Mouse (Mus musculus): ENCODE data around the gene Zfp706. TPM values are rescaled to one million over a fixed set of nuclear protein-coding genes. Genes with fewer than 3 reads are reported as not detected.

Gene Zfp706
- total RNA-seq, 2 experiments from 2014 or later = 115 to 131 TPM

DNA sequence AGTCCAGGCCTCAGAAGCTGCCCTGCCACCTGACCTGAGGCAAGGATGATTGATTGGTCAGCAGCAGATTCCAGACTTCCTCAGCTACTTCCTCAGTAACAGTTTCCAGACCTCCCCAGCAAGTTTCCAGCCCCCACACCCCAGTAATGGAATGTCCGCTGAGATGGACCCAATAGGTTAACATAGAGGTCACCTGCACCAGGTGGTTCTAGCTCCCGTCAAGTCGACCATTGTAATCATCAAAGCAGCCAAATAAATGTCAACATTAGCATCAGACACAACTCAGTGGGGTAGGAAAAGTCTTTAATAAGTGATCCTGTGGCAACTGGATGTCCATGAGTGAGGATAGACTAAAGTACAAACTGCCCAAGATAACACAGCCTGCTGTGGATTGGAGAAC, 3.7 kb upstream of the Zfp706 start:
- no peak for DNase-seq (ENCODE audit: low spot score)

DNA sequence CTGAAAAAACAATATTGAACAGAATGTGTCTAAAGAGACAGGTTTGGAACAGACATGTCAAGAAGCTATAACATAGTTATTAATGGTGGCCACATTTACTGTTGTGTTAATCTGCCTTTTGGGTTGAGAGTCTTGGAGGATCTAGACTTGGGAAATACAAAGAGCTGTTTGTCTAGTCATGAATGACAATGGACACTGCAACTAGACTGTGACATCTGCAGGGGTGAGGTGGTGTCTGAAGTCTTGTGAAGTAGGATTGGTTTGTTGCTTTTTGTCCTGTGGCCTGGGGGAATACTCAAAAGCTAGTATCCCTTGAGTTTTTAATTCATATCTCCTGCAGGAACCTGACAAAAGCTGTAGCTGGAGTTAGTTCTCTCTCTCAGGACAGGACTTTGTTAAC, 973 bp upstream of the Zfp706 start:
- no peak for DNase-seq (ENCODE audit: low spot score)

DNA sequence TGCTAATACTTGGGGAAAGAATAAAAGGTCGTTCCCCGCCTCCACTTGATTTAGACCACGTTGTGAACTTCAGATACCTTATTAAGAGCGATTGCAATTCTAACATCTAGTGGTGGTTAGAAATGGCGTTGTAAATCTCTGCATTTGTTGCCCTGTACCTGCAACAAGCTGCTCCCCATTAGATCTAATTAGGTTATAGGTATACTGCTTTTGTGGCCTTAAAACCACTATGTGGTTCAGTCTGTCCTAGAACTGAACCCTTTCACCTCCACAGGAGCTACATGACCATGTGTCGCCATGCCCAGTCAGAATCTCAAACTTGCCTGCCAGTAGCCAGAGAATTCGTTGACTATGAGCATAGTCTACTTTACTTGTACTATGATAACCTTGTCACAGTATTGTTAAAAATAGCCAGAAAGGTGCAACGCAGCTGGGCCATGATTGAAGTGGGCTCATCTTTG, 416 bp upstream of the Zfp706 start:
- DNase-seq (ENCODE audit: low spot score) = no peak

DNA sequence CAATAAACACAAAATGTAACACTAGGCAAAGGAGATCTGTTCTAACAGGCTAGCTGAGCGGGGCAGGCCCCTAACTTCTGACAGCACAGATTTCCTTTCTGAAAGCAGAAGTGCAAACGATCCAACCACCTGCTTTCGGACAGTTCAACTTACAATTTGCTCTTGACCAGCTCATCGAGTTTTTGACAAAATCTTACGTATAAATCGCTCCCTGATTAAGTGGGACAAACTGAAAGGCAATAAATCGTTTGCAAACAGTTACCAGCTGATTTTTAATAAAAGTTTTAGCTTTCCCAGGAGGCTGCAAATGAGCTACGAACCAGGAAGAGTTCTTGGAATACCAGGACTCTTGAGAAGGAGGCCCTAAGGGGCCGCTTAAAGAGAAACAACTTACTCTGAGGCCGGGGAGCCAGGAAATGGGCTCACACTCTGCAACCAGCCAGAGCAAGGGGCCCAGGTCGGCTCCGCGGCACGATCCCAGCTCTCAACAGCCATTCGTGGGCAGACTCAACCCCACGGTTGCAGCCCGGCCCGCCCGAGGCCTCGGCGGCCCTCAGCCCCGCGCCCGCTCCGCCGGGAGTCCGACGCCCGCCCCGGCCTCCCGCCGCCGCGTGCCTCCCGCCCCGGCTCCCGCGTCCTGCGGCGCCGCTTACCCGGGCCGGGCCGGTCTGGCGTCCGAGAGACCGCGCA, 953 bp downstream of the Zfp706 start:
- DNase-seq (ENCODE audit: low spot score) = peak; percentile 53

DNA sequence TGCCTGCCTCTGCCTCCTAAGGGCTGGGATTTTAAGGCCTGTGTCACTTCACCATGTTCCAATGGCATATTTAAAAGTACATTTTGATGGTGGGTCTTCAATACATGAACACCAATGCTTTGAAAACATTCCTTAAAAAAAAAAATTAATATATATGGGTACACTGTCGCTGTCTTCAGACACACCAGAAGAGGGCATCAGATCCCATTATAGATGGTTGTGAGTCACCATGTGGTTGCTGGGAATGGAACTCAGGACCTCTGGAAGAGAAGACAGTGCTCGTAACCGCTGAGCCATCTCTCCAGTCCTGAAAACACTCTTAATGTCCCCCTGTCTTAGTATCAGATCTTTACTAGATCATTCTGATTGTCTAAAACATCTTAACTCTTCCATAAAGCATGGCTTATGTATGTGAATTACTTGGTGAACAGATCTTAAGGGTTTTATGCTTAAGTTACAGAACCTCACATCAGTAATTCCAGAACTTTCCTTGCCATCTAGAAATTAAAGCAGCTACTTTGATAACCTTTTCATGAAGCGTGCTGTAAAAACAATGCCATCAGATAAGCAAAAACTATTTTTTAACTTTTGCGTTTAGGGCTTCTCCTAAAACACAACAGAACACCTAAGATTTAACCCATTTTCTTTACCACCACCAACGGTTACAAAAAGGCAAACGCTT, 1.6 kb downstream of the Zfp706 start:
- DNase-seq (ENCODE audit: low spot score) = no peak

DNA sequence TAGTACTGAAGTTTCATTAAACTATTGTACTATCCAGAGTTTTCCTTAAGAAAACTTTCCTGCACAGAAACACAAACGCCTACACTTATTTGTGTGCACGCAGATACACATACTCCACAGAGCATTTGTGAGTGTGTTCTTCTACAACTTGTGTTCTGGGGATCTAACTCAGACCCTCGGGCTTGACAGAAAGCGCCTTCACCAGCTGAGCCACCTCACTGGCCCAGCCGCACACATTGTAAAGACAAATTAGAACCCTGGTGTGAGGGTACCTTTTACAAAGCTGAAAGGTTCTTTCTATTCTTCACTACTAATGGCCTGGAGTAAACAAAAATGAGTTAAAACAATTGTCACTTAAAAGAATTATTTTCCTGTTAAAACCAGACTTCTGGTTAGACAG, 2.7 kb downstream of the Zfp706 start:
- DNase-seq (ENCODE audit: low spot score) = no peak

DNA sequence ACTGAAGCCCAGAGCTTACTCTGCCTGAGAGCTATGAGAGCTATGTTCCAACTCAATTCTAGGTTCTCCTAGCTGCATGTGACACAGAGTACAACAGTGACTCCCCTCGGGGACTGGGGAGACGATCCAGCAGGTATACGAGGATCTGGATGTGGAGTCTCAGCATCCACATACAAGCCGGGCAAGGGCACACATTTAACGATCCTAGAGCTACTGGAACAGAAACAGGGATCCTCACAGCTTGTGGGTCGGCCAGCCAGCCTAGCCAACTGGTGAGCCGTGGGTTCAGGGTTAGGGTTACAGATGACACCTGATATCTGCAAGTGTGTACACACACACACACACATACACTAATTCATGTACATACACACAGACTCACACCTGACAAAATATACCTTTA, 5.3 kb downstream of the Zfp706 start:
- no peak for DNase-seq (ENCODE audit: low spot score)

DNA sequence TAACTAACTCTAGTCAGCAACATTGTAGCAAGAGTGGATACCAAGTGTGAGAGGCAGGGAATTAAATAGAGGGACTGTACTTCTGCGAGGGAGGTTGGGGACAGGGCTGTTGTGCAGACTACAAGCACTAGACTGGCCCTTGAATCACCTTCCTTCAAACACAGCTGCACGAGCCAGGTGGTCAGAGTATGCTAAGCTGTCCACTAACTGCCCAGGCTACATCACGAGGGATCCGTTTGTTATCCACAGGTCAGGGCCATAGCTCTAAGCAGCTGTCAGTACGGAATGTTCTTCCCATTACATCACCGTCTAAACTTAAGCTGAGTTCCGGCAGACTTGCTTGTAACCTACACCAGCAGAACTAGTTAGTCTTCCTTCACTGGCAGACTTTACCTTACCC, 8.0 kb downstream of the Zfp706 start:
- DNase-seq (ENCODE audit: low spot score) = peak; percentile 69

DNA sequence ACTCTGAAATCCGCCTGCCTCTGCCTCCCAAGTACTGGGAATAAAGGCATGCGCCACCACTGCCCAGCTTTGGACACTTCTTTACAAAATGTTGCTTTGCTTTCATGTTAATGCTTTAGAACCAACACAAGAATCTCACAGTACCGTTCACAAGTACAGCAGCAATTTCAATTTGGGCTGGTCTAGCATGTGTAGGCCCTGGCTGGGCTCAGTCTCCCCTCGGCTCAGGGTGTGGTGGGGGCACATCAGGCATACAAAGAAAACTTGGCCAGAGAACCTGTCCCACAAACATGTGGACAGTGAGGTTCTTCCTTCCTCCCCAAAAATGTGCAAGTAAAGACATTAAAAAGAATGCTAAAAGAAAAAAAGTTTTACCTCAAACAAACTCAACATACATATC, 12.4 kb downstream of the Zfp706 start:
- DNase-seq (ENCODE audit: low spot score) = no peak

DNA sequence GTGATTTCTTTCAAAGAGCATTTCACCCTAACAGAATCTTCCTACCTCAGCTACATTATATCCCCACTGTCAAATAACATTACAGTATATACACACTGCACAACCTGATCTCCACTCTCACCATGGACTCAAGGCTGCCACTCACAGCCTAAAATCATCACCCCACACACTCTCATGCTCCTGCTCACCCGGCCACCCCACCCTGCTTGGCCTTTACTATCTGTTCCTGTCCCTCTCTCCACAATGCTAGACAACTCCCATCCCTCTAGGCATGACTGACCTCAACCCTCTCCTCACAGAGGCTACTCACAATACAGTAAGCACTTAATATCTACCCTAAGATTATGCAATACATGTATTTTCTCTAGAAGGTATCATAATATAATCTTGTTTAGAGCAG, 12.9 kb downstream of the Zfp706 start:
- no peak for DNase-seq (ENCODE audit: low spot score)

DNA sequence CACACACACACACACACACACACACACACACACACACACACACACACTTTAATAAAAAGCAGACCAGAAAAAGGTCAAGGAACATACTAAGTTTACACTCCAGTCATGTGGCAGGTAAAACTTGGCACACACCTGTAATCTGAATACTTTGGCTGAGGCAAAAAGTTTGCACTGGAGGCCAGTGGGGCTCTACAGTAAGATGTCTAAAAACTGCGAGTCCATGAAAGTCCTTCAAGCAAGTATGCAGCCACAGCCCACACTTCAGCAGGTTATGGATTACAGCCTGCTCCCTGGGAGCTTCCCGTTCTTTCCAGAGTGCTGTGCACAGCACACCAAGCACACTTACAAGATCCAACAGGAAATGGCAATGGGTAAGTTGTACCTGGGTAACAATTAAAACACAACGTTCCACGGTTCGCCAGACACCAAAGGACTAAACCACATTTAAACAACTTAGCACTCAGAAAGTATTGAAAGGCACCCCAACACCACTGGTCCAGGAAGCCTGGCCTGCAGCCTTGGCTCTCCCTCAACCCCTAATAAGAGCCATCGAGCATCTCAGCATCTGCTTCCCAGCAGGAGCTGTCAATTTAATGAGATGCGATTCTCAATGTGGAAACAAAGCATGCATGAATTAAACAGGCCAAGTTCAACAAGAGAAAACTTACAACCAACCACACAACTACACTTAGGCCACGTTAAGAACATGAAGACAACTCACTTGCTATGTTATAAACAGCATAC, 14.0 kb downstream of the Zfp706 start:
- no peak for DNase-seq (ENCODE audit: low spot score)

DNA sequence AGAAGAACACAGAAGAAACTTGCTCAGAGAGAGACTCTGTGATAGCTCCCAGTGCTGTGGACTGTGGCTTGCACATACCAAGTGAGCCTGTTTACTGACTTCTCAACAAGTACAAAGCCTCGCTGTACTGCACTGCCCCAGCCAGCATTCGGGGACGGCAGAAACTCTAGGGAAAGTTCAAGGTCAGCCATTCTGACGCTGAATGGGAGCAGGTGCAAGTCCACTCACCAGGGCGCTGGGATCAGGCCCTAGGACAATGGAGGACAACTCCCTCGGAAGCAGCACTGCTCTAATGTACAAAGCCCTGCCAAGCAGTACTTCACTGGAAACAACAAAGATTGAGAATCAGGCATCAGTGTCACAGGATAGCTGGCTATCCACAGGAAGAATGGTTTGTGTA, 16.2 kb downstream of the Zfp706 start:
- no peak for DNase-seq (ENCODE audit: low spot score)

DNA sequence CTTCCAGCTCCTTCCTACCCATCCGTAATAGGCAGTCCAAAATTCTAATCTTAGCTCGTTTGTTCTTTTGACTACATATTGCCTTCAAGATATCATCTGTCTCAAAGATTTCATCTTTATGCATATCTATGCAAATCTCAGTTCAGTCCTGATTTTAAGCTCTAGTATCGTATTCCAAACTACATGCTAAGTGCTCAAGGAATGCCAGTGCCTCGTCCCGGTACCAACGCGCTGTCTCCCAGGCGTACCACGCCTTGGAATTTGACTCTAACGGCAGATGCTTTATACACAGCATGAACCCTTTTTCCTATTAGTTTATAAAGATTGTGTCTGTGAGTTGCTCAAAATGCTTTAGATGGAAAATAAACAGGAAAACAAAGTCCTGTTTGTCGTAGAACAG, 17.7 kb downstream of the Zfp706 start:
- DNase-seq (ENCODE audit: low spot score) = no peak

DNA sequence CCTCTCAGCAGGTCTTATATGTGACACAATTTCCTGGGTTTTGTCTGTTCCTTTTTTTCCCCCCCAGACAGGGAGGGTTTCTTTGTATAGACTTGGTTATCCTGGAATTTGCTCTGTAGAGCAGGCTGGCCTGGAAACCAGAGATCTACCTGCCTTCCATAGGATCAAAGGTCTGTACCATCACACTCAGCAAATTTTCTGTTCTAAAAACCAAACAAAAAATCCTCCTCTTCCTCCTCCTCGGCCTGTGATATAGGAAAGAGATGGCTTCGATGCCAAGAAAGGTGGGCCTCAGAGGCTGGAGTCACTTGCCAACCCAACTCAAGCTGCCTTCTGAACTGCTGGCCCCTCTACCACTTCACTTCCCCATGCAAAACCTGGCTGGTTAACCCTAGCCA, 18.9 kb downstream of the Zfp706 start:
- no peak for DNase-seq (ENCODE audit: low spot score)

DNA sequence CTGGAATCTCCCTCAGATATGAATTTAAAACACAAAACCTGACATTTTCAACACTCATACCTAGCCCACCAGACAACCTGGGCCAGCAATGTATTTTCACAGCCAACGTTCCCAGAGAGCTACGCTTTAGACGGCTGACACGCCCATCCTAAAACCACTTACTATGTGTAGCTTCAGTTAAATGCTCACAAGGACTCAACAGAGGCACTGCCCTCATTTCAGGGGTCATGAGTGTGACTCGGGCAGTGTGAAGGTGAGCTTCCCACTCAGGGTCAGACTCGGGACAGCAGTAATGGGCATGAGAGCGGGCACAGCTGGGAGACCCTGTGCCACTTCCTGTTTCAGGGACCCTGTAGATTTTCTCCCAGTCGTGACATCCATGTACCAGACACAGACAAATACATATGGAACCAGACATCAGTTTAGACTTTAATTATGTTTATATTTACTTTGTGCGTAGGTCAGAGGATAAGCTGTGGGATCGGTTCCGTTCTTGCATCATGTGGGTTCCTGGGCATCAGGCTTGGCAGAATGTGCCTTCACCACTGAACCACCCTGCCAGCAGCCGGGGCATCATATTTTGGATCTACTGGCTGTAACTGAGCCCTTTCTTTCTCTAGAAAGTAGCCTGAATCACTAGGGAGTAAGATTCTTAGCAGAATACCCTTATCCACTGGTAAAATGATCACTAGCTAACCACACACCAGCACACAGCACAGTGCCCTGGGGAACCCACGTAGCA, 19.4 kb downstream of the Zfp706 start:
- no peak for DNase-seq (ENCODE audit: low spot score)

DNA sequence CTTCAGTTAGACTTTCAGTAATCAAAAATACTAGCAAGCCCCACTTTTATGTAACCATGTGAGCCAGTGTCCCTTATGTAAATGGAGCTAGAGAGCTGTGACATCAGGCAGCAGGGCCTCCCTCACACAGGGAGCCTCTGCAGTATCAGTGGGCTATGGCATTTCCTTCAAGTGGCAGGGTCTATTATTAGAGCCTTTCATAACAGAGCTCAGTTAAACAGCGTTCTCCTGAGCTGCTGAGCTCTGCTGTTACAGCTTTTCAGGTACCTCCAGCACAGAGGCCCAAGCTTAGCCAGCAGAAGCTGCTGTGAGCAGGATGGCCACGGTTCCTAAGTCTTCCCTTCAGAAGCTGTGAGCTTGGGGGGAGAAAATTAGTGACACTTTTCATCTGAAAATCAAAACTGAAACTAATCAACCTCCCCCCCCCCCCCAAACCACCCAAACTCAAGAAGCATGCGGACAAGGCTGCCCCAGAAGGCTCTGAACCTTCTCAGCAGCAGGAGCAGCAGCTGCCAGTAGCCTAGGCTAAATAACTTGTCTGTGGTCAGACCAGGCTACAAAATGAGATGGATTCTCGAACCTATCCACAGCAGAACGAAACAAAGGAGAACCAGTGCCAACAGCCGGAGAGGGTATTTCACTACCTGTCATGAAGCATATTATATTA, 20.2 kb downstream of the Zfp706 start:
- DNase-seq (ENCODE audit: low spot score) = peak; percentile 45

DNA sequence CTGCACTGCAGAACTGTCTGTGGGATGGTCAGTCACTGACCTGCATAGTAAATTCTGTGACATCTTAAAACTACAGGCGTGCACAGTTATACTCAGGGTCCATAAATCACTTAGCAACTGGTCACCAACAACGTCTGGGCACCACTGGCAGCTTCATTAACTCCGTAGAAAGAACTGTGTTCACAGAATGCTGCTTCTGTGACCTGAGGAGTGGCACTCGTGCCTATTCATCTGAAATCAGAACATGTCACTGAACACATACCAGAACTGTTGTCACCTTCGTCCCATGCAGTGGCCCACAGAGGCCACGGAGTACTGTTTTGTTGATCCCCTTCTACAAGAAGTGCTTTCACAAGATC, 22.0 kb downstream of the Zfp706 start:
- no peak for DNase-seq (ENCODE audit: low spot score)

DNA sequence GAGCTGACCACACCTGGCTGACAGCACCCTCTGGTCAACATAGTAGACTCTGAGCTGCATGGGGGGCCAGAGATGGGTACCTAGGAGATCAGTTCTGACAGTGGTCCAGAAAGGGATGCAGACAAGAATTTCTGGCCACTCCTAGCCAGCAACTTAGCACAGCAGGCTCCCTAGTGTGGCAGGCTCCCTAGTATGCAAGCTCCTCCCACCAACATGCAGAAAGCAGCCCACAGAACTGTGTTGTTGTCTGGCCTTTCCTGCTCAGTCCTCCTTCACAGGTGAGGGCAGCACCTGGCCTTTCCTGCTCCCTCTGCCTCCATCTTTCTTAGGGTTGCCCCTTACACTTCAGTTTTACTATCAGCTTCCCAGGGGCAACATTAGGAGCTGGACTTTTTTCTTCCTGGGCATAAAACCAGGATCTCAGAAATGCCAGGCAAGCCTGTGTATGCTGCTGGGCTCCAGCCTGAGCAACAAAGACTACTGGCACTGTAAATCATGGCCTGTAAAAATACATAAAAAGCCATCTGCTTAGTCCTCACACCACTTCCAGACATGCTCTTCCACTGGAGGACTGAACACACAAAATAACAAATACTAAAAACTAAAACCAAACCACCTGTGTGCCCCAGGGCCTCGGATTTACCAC, 22.5 kb downstream of the Zfp706 start:
- no peak for DNase-seq (ENCODE audit: low spot score)

DNA sequence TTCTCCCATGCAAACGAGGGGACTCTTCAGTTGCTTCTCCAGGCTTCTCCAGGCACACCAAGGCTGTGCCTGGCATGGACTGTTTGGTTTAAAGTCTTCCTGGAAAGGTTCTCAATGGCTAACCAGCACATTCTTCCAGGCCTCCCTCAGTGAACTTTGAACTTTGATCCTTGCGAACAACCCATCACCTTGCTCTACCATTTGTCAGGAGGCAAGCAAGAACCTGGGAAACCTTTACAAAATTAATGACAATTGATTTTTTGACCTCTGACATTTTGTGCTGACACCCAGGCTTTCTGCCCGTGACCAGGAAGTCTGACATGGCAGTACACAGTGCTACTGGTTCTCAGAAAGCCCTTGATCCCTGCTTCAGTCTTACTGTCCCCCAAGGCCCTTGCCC, 24.1 kb downstream of the Zfp706 start:
- no peak for DNase-seq (ENCODE audit: low spot score)

DNA sequence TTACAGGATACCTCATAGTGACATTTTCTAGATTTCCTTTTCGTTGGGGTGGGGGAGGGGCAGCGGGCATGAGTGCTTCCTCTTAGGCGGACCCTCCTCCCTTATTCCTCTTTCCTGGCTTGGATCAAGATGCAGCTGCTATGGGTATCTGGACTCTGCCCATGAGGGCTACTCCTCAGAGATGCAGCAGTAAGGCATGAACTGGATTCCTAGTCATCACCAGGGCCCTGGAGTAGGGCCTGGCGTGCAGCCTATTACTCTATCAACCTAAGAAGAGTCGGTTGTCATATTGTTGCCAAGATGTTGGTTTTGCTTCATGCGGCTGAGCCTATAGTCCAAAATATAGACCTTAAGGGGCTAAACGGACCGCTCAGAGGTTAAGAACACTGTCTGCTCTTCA, 27.3 kb downstream of the Zfp706 start:
- no peak for DNase-seq (ENCODE audit: low spot score)

Measured in gastrocnemius, adult 18-20 months (tissue).